Mouse (Mus musculus) CH12.LX (cell line): Measurements from ENCODE around the gene Ttll8. TPM values are rescaled to one million over a fixed set of nuclear protein-coding genes. Genes with fewer than 3 reads are reported as not detected.
A peak's percentile ranks its signal among the peaks of the same experiment; 100 is the strongest.

Source experiments
- DNase-seq: peaks from one replicate; pipeline ENCODE4 v3.0.0-alpha.2; 2013; ENCODE audit errors: extremely low read depth
- H3K27ac ChIP-seq: 2 replicates; pipeline ENCODE4 v1.5.1; 2012; ENCODE audit warnings: low read depth, mild to moderate bottlenecking, control low read depth, moderate library complexity; ENCODE audit not compliant: insufficient read depth
- H3K27me3 ChIP-seq: replicated peaks from 2 replicates; pipeline ENCODE3; 2012; ENCODE audit warnings: inconsistent platforms
- H3K36me3 ChIP-seq, 2 experiments: replicated peaks in 1 of 2; 2 replicates each; pipeline versions ENCODE3 to v1.6.1; 2012; ENCODE audit warnings: inconsistent platforms in 1 of 2, low read length in 1 of 2, mild to moderate bottlenecking in 1 of 2, mixed read lengths in 1 of 2, moderate library complexity in 1 of 2; ENCODE audit not compliant: control insufficient read depth in 1 of 2, insufficient read depth in 1 of 2
- H3K4me1 ChIP-seq, 2 experiments: 2 replicates each; pipeline ENCODE4 v1.6.1; 2012; ENCODE audit warnings: inconsistent platforms in 1 of 2, moderate library complexity in 1 of 2; ENCODE audit not compliant: insufficient read depth in 2 of 2, control insufficient read depth in 1 of 2
- H3K4me2 ChIP-seq: 2 replicates; pipeline ENCODE4 v1.6.1; 2012; ENCODE audit warnings: low read depth, mild to moderate bottlenecking, control low read depth; ENCODE audit not compliant: poor library complexity, insufficient read depth, severe bottlenecking
- H3K4me3 ChIP-seq, 3 experiments: fragments of 150-350 bp in 1 of 3; sonication (generic) in 1 of 3; replicated peaks in 1 of 3; 2 replicates each; pipeline versions ENCODE3 to v1.5.1; 2011 to 2012; ENCODE audit warnings: low read depth in 2 of 3, low read length in 2 of 3, mild to moderate bottlenecking in 2 of 3, moderate library complexity in 2 of 3, control low read depth in 1 of 3, improper control_type of control experiment in 1 of 3, inconsistent platforms in 1 of 3, mixed read lengths in 1 of 3; ENCODE audit not compliant: poor library complexity in 1 of 3
- H3K79me2 ChIP-seq: replicated peaks from 2 replicates; pipeline ENCODE4 v1.6.1; 2012; ENCODE audit warnings: mild to moderate bottlenecking, moderate library complexity; ENCODE audit not compliant: control insufficient read depth, poor library complexity, insufficient read depth, severe bottlenecking; ENCODE audit errors: extremely low read depth
- H3K9ac ChIP-seq: 2 replicates; pipeline ENCODE4 v1.6.1; 2012; ENCODE audit warnings: low read depth, mild to moderate bottlenecking, control low read depth, moderate library complexity; ENCODE audit not compliant: insufficient read depth
- H3K9me3 ChIP-seq: replicated peaks from 2 replicates; pipeline ENCODE3; 2012; ENCODE audit warnings: low read length, inconsistent platforms, mixed read lengths
- BHLHE40 ChIP-seq: IDR thresholded peaks from 2 replicates; pipeline ENCODE4 v1.6.1; 2011; ENCODE audit warnings: mild to moderate bottlenecking, low read depth, low read length, improper control_type of control experiment
- CHD2 ChIP-seq: IDR thresholded peaks from 2 replicates; pipeline ENCODE4 v1.6.1; 2011; ENCODE audit warnings: low read length, improper control_type of control experiment
- CTCF ChIP-seq, 2 experiments: IDR thresholded peaks in 1 of 2; conservative IDR thresholded peaks in 1 of 2; 2 replicates each; pipeline ENCODE4 v1.5.1; 2011 to 2012; ENCODE audit warnings: low read depth in 2 of 2, low read length in 2 of 2, improper control_type of control experiment in 1 of 2, inconsistent platforms in 1 of 2, mild to moderate bottlenecking in 1 of 2, moderate library complexity in 1 of 2
- ELF1 ChIP-seq: IDR thresholded peaks from 2 replicates; pipeline ENCODE4 v1.6.1; 2014; ENCODE audit warnings: low read depth, mild to moderate bottlenecking, inconsistent platforms, low read length, improper control_type of control experiment
- JUN ChIP-seq: IDR thresholded peaks from 2 replicates; pipeline ENCODE4 v1.6.1; 2011; ENCODE audit warnings: low read depth, mild to moderate bottlenecking, low read length, improper control_type of control experiment, moderate library complexity; ENCODE audit not compliant: insufficient read depth
- MAFK ChIP-seq: IDR thresholded peaks from 2 replicates; pipeline ENCODE4 v1.6.1; 2011; ENCODE audit warnings: low read length, improper control_type of control experiment; ENCODE audit not compliant: insufficient replicate concordance
- MAX ChIP-seq: IDR thresholded peaks from 2 replicates; pipeline ENCODE4 v1.6.1; 2011; ENCODE audit warnings: low read length, improper control_type of control experiment
- MEF2A ChIP-seq: IDR thresholded peaks from 2 replicates; pipeline ENCODE4 v1.6.1; 2014; ENCODE audit warnings: low read depth, mild to moderate bottlenecking, inconsistent platforms, low read length, improper control_type of control experiment, borderline replicate concordance
- MXI1 ChIP-seq: IDR thresholded peaks from 2 replicates; pipeline ENCODE4 v1.6.1; 2011; ENCODE audit warnings: mild to moderate bottlenecking, low read depth, low read length, improper control_type of control experiment
- MYC ChIP-seq: IDR thresholded peaks from 2 replicates; pipeline ENCODE4 v1.6.1; 2011; ENCODE audit warnings: low read depth, mild to moderate bottlenecking, improper control_type of control experiment, low read length
- POLR2A ChIP-seq: IDR thresholded peaks from 2 replicates; pipeline ENCODE4 v1.6.1; 2011; ENCODE audit warnings: low read depth, mild to moderate bottlenecking, improper control_type of control experiment, low read length
- RAD21 ChIP-seq: IDR thresholded peaks from 2 replicates; pipeline ENCODE4 v1.6.1; 2011; ENCODE audit warnings: low read depth, mild to moderate bottlenecking, low read length, improper control_type of control experiment, moderate library complexity
- TBP ChIP-seq: conservative IDR thresholded peaks from 2 replicates; pipeline ENCODE4 v1.6.1; 2011; ENCODE audit warnings: low read depth, low read length, improper control_type of control experiment
- USF2 ChIP-seq: conservative IDR thresholded peaks from 2 replicates; pipeline ENCODE4 v1.6.1; 2011; ENCODE audit warnings: low read depth, low read length, improper control_type of control experiment
- ZNF384 ChIP-seq: IDR thresholded peaks from 2 replicates; pipeline ENCODE4 v1.6.1; 2012; ENCODE audit warnings: low read depth, low read length, improper control_type of control experiment, inconsistent platforms
- dilution Hi-C: fragments of 300-500 bp; cut with MboI; formaldehyde crosslinking; loops from 2 replicates; pipeline ENCODE4 v1.14.3; 2020; ENCODE audit warnings: low sequenced_read_pairs; ENCODE audit not compliant: extremely low pct_unique_long_range_greater_than_20kb, extremely low pct_ligation_motif_present
- in situ Hi-C: fragments of 300-500 bp; cut with MboI; formaldehyde crosslinking; loops from 3 replicates; pipeline ENCODE4 v1.14.3; 2019; ENCODE audit warnings: low sequenced_read_pairs, low pct_ligation_motif_present, low pct_unique_long_range_greater_than_20kb, mixed read lengths
- polyA plus RNA-seq: library from polyadenylated mRNA; unstranded; fragments of >175 nt; gene quantifications from 2 replicates; pipeline ENCODE4 v1.2.1, GENCODE M21; 2012; ENCODE audit warnings: low read depth; ENCODE audit not compliant: insufficient read length
- total RNA-seq, 2 experiments: library from RNA; depleted of rRNA; stranded (reverse); fragments of 300-350 nt in 1 of 2; fragments of >200 nt in 1 of 2; gene quantifications; 2 replicates each; pipeline ENCODE4 v1.2.3; 2012 to 2014

Ttll8 gene
- total and polyA plus RNA-seq, 3 experiments, result not detected

DNA sequence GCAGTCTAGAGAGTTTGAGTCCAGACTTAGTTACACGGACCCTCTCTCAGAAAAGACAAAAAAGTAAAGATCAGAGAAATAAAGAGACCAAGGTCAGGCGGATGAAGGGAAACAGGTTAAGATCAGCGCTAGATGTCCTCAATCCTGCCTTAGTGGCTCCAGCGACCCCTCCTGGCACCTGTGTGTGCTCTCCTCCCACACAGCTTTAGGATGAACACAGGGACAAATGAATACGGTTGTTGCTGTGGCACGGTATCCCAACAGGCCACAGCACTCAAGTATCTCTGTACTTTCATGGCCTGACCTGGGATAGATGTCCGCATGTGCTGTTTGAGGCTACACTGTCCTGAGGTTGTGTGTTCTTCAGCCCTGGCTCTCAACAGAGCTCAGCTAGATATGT is 59.1 kb downstream of the Ttll8 start:
- in situ Hi-C loops, result no loop called here
- Histone ChIP-seq H3K27ac (no peak overlapping the region), H3K4me2 (no peak overlapping the region), H3K36me3 (no peaks in the 10 kb centered on the region), H3K27me3 (peaks cover 77% of the 10 kb centered on the region), H3K4me1 (peaks cover 6 to 7% of the 10 kb centered on the region in 2 experiments; a peak in 3 of 4 replicates), H3K9ac (no peak overlapping the region), H3K4me3 (no peak overlapping the region), H3K79me2 (no peaks in the 10 kb centered on the region), H3K9me3 (no peaks in the 10 kb centered on the region)
- dilution Hi-C loops, result no loop called here
- DNase-seq, result no peak
- TF ChIP-seq USF2, result no peak
- no peak for TF ChIP-seq BHLHE40
- TF ChIP-seq MEF2A, result no peak
- TF ChIP-seq MYC, result no peak
- 0 out of 4 replicates have a peak, but pooled peaks of 1 of the 2 experiments have one; percentile 1 for TF ChIP-seq CTCF (conservative IDR thresholded peaks at IDR 0.05 in 1 of 2, IDR thresholded peaks at IDR 0.05 in 1 of 2; ENCODE audit: low read depth in 2 of 2, low read length in 2 of 2)
- no peak for TF ChIP-seq ZNF384

DNA sequence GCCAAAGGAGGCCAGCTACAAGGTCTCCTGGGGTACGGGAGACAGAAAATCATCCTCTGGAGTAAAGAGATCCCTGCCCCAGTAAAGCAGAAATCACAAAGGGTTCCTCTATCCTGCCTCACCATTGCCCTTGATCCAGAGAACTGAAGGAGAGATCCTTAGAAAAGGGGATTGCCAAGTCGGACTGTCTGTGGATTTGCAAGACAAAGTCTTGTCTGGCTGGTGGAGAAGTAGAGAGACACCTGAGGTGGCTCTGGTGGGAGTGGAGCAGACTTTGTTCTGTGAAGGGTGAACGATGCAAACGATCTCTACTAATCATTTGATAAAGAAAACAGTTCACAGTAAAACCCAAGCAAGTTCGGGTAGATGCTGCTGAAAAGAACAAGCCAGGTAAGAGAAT is 61.3 kb downstream of the Ttll8 start:
- Histone ChIP-seq H3K27me3 (peaks cover 89% of the 10 kb centered on the region), H3K9ac (no peak overlapping the region), H3K4me1 (peaks cover 6 to 7% of the 10 kb centered on the region in 2 experiments; a peak in 3 of 4 replicates), H3K4me3 (no peak overlapping the region), H3K27ac (no peak overlapping the region), H3K4me2 (no peak overlapping the region), H3K36me3 (no peaks in the 10 kb centered on the region), H3K79me2 (no peaks in the 10 kb centered on the region), H3K9me3 (no peaks in the 10 kb centered on the region)
- dilution Hi-C loops (no loop called here), in situ Hi-C loops (no loop called here)
- DNase-seq, result no peak
- TF ChIP-seq ELF1, result no peak
- no peak for TF ChIP-seq JUN
- TF ChIP-seq MXI1, result no peak
- no peak for TF ChIP-seq TBP
- TF ChIP-seq MAFK, result no peak
- TF ChIP-seq MAX, result no peak
- no peak for TF ChIP-seq CTCF (conservative IDR thresholded peaks at IDR 0.05 in 1 of 2, IDR thresholded peaks at IDR 0.05 in 1 of 2; ENCODE audit: low read depth in 2 of 2, low read length in 2 of 2)

DNA sequence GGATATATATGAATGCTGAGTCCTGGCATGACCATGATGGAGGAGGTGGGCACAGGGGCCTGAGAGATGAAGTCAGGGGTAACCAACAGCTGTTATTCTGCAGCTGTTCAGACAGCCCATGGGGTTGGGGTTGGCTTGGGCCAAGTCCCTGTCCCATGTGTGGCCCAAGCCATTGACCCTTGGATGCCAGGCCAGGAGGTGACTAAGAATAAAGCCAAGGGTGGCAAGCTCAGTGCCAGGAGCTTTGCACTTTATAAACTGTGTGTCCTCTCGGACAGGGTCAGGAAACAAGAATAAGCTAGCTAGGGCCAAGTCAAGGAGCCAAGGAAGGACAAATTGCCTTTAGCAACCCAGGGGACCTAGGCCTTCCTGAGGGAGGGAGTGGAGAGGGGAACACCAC is 62.0 kb downstream of the Ttll8 start:
- DNase-seq, result no peak
- no peak for TF ChIP-seq RAD21
- no peak for TF ChIP-seq POLR2A
- no peak for TF ChIP-seq MXI1
- no peak for TF ChIP-seq CHD2
- TF ChIP-seq MAFK, result no peak
- no peak overlapping the region for H3K27ac ChIP-seq
- H3K79me2 ChIP-seq, result no peaks in the 10 kb centered on the region
- H3K4me2 ChIP-seq, result no peak overlapping the region
- peaks cover 6 to 7% of the 10 kb centered on the region in 2 experiments; a peak in 3 of 4 replicates for H3K4me1 ChIP-seq
- peaks cover 92% of the 10 kb centered on the region for H3K27me3 ChIP-seq
- no peaks in the 10 kb centered on the region for H3K36me3 ChIP-seq
- no peak overlapping the region for H3K9ac ChIP-seq
- H3K4me3 ChIP-seq, result no peak overlapping the region
- dilution Hi-C loops, result no loop called here
- in situ Hi-C loops, result no loop called here
- no peaks in the 10 kb centered on the region for H3K9me3 ChIP-seq
